8 mouse cellular contexts compared by ENCODE assay signal in genomic region chr19:32711761-32712541, GRCm38 (mm10). TPM values are rescaled to one million over a fixed set of nuclear protein-coding genes. Genes with fewer than 3 reads are reported as not detected.
DNase-seq lines count a peak whose midpoint lies in the region; ATAC-seq lines count a peak whose summit lies in the region.

No protein-coding gene starts in this region.

- H3K27ac ChIP-seq in hindbrain, embryonic 12.5 days: peak overlapping the region; percentile 92

- H3K4me3 ChIP-seq in hindbrain, embryonic 12.5 days: peak overlapping the region; percentile 91

- H3K9ac ChIP-seq in hindbrain, embryonic 12.5 days: peak overlapping the region; percentile 93

- H3K27me3 ChIP-seq in hindbrain, embryonic 12.5 days: no peaks in the 10 kb centered on the region

- H3K9me3 ChIP-seq in hindbrain, embryonic 12.5 days (replicated peaks): no peaks in the 10 kb centered on the region

- H3K36me3 ChIP-seq in hindbrain, embryonic 12.5 days: no peaks in the 10 kb centered on the region

- DNase-seq in Muller cell, postnatal 12 days (ENCODE audit: inconsistent ontology term): peak; percentile 91
- peak; percentile 94 for DNase-seq in cerebellum, adult 9-11 months
- peak; percentile 82 to 91 for DNase-seq in frontal cortex, postnatal 10 days (ENCODE audit: low spot score in 2 of 2)
- DNase-seq in layer of hippocampus, postnatal 25 days (ENCODE audit: extremely low spot score in 1 of 2, low spot score in 1 of 2): peak; percentile 92 to 96
- peak; percentile 90 for DNase-seq in lung, postnatal 25 days (ENCODE audit: low spot score)
- peak; percentile 94 for DNase-seq in retina, embryonic 14.5 days (ENCODE audit: low spot score)
- peak; percentile 96 for DNase-seq in thymus, postnatal 4 days

- H3K4me2 ChIP-seq in hindbrain, embryonic 12.5 days (replicated peaks): peak overlapping the region; percentile 72

- peak; percentile 97 for ATAC-seq in hindbrain, embryonic 12.5 days (ENCODE audit: low FRiP score)

- under 1% methylated on average over 63 of the region's 63 CpGs for WGBS in hindbrain, embryonic 12.5 days

- H3K4me1 ChIP-seq in hindbrain, embryonic 12.5 days: peaks cover 9% of the 10 kb centered on the region

RNA-seq across cellular contexts. Expression of gene Atad1, which starts 27.6 kb away (rescaled TPM):
- polyA plus RNA-seq in hindbrain, embryonic 12.5 days (2016; fragmentation: Nextera tagmentation; extraction: Ambion mirVana): 98.6 and 102 TPM in 2 replicates
- total RNA-seq in layer of hippocampus, postnatal 25 days (2021): 100 to 1,000 TPM in 1 of 2 experiments, 10 to 100 TPM in 1; 97.1 to 105 TPM

RNA-seq across cellular contexts. Expression of gene Pten, which starts 45.3 kb away (rescaled TPM):
- 14.1 and 15.7 TPM in 2 replicates for polyA plus RNA-seq in hindbrain, embryonic 12.5 days (2016; fragmentation: Nextera tagmentation; extraction: Ambion mirVana)
- total RNA-seq in layer of hippocampus, postnatal 25 days (2021): 100 to 1,000 TPM; 111 to 117 TPM

Comparison
In these comparisons a context has a peak if more than half of its experiments do, and no peak if none do; other contexts are left out.
1. Peak in every context shown above with its lines: DNase-seq, ATAC-seq, H3K4me3 ChIP-seq and H3K27ac ChIP-seq.